Mouse (Mus musculus): ENCODE results near the gene Gm20695. TPM values are rescaled to one million over a fixed set of nuclear protein-coding genes. Genes with fewer than 3 reads are reported as not detected.

Gene Gm20695
- polyA plus RNA-seq, 1 experiment from 2014 or later = 6.3 TPM

- Histone ChIP-seq H3K4me2 (no peak overlapping the region), H3K4me1 (replicated peaks) (no peaks in the 10 kb centered on the region), H3K4me3 (no peak overlapping the region), H3K9ac (no peak overlapping the region), H3K9me3 (no peaks in the 10 kb centered on the region), H3K36me3 (no peaks in the 10 kb centered on the region), H3K27ac (no peak overlapping the region), H3K27me3 (no peaks in the 10 kb centered on the region)
- 90% methylated on average over 10 of the region's 10 CpGs for WGBS
- no peak for ATAC-seq (ENCODE audit: low FRiP score)
These were observed 80.5 kb downstream of the Gm20695 start for GRCm38 (mm10) chr16:3964990-3965389.

DNA sequence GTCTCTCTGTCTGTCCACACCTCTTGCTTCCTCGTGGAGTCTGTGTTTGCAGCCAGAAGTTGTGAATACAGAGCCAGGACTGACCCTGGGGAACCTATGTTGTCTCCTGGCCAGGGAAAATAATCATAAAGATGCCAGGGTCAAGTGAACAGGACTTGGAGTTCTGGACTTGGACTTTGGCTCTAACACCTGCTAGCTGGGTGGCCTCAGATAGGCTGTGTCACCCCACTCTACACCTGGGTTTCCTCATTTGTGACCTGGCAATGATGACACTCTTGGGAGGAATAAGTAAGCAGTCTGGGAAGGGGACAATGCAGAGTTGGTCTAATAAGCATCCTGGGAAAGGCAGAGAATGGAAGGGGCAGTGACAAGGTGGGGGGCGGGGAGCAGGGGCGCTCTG is 81.1 kb downstream of the Gm20695 start:
- WGBS = 86% methylated on average over 3 of the region's 3 CpGs
- no peak for ATAC-seq (ENCODE audit: low FRiP score)
- no peak overlapping the region for H3K4me2 ChIP-seq
- H3K4me3 ChIP-seq = no peak overlapping the region
- H3K4me1 ChIP-seq (replicated peaks) = no peaks in the 10 kb centered on the region
- no peak overlapping the region for H3K27ac ChIP-seq
- no peaks in the 10 kb centered on the region for H3K36me3 ChIP-seq
- H3K9me3 ChIP-seq = no peaks in the 10 kb centered on the region
- H3K9ac ChIP-seq = no peak overlapping the region
- H3K27me3 ChIP-seq = no peaks in the 10 kb centered on the region

Small RNA genes within 50 kb of the gene (microRNA-seq; reads per million reads assigned to microRNA genes)
- not detected for gene Gm23493

Other genes starting within 250 kb of the Gm20695 start
- not detected in 2 replicates for gene Mefv, start 166.6 kb upstream of the Gm20695 start, polyA plus RNA-seq (2015; fragmentation: Nextera tagmentation; extraction: Ambion mirVana)
- 50.5 and 60.1 TPM in 2 replicates for gene Zfp263, start 140.6 kb upstream of the Gm20695 start, polyA plus RNA-seq (2015; fragmentation: Nextera tagmentation; extraction: Ambion mirVana)
- gene Olfr15, start 53.8 kb upstream of the Gm20695 start, polyA plus RNA-seq (2015; fragmentation: Nextera tagmentation; extraction: Ambion mirVana) = not detected in 2 replicates
- gene Zfp174, start 37.4 kb upstream of the Gm20695 start, polyA plus RNA-seq (2015; fragmentation: Nextera tagmentation; extraction: Ambion mirVana) = 2.0 TPM in 2 replicates
- 80.0 and 83.1 TPM in 2 replicates for gene Naa60, start 12.3 kb upstream of the Gm20695 start, polyA plus RNA-seq (2015; fragmentation: Nextera tagmentation; extraction: Ambion mirVana)
- gene Zfp597, start 87 bp upstream of the Gm20695 start, polyA plus RNA-seq (2015; fragmentation: Nextera tagmentation; extraction: Ambion mirVana) = 14.2 and 18.4 TPM in 2 replicates
- 9.9 and 11.9 TPM in 2 replicates for gene 1700037C18Rik, start 24.0 kb downstream of the Gm20695 start, polyA plus RNA-seq (2015; fragmentation: Nextera tagmentation; extraction: Ambion mirVana)
- 34.4 and 35.8 TPM in 2 replicates for gene Cluap1, start 24.2 kb downstream of the Gm20695 start, polyA plus RNA-seq (2015; fragmentation: Nextera tagmentation; extraction: Ambion mirVana)
- gene Nlrc3, start 92.0 kb downstream of the Gm20695 start, polyA plus RNA-seq (2015; fragmentation: Nextera tagmentation; extraction: Ambion mirVana) = 0.74 and 1.1 TPM in 2 replicates
- gene Slx4, start 119.1 kb downstream of the Gm20695 start, polyA plus RNA-seq (2015; fragmentation: Nextera tagmentation; extraction: Ambion mirVana) = 21.5 and 23.3 TPM in 2 replicates
- gene Dnase1, start 152.3 kb downstream of the Gm20695 start, polyA plus RNA-seq (2015; fragmentation: Nextera tagmentation; extraction: Ambion mirVana) = 5.3 and 7.2 TPM in 2 replicates
- 47.2 and 48.7 TPM in 2 replicates for gene Trap1, start 193.2 kb downstream of the Gm20695 start, polyA plus RNA-seq (2015; fragmentation: Nextera tagmentation; extraction: Ambion mirVana)